ENCODE assay signal across 17 mouse cellular contexts in genomic region chr5:35006599-35006998, GRCm38 (mm10). TPM values are rescaled to one million over a fixed set of nuclear protein-coding genes. Genes with fewer than 3 reads are reported as not detected.
"Had no signal": no experiment of that assay in that cellular context is flagged by ENCODE, and none has a peak within 500 bp of the region (broad histone marks: within the 10 kb centered on the region; RNA-seq: fewer than 3 reads in every experiment).

No protein-coding gene starts in this region.

- H3K36me3 ChIP-seq: midbrain, embryonic 15.5 days had no signal

- H3K4me2 ChIP-seq: limb, embryonic 13.5 days; liver, embryonic 13.5 days; midbrain, embryonic 12.5 days; midbrain, embryonic 15.5 days; neural tube, embryonic 13.5 days had no signal

- ATAC-seq: intestine, postnatal 0 days; midbrain, embryonic 15.5 days had no signal

- H3K27me3 ChIP-seq: liver, embryonic 13.5 days; midbrain, embryonic 12.5 days; midbrain, embryonic 15.5 days; neural tube, embryonic 13.5 days had no signal

- H3K27ac ChIP-seq: kidney, postnatal 0 days; layer of hippocampus, adult 2 months; limb, embryonic 10.5 days; limb, embryonic 13.5 days; midbrain, embryonic 12.5 days; midbrain, embryonic 15.5 days; neural tube, embryonic 13.5 days had no signal

- H3K9ac ChIP-seq: limb, embryonic 13.5 days; liver, embryonic 13.5 days; midbrain, embryonic 12.5 days; midbrain, embryonic 15.5 days; neural tube, embryonic 13.5 days had no signal

- H3K4me3 ChIP-seq: layer of hippocampus, adult 2 months; limb, embryonic 10.5 days; limb, embryonic 13.5 days; liver, embryonic 13.5 days; midbrain, embryonic 12.5 days; midbrain, embryonic 15.5 days; neural tube, embryonic 13.5 days had no signal

- DNase-seq: kidney, adult 2 months; kidney, postnatal 25 days; layer of hippocampus, adult 9-11 months; liver, embryonic 13.5 days; retina, postnatal 1 day; right cerebral cortex, postnatal 25 days; thymus, adult 18-20 months; thymus, postnatal 36 days had no signal

- H3K9me3 ChIP-seq: limb, embryonic 10.5 days; limb, embryonic 13.5 days; liver, embryonic 13.5 days; midbrain, embryonic 12.5 days; midbrain, embryonic 15.5 days; neural tube, embryonic 13.5 days had no signal

RNA-seq across cellular contexts. Expression of gene Dok7, which starts 50.0 kb away (rescaled TPM):
- polyA plus RNA-seq: liver, adult 2 months had no signal
